Mouse (Mus musculus): Measurements from ENCODE around the gene Ube2b. TPM values are rescaled to one million over a fixed set of nuclear protein-coding genes. Genes with fewer than 3 reads are reported as not detected.

Ube2b gene
- polyA plus RNA-seq, 2 experiments: 54.8 to 61.0 TPM

GRCm38 (mm10) chr11:51944239-51944638 lies 56.3 kb downstream of the Ube2b start:
- ATAC-seq (ENCODE audit: insufficient read depth) (no peak), DNase-seq (ENCODE audit: low read depth in 3 of 3, low spot score in 3 of 3) (no peak)
- H3K4me3 ChIP-seq (ENCODE audit: insufficient read depth in 1 of 2, low read depth in 2 of 2, low read length in 2 of 2): no peak overlapping the region
- TF ChIP-seq CTCF (IDR thresholded peaks at IDR 0.05; ENCODE audit: low read depth): no peak
- no peak for TF ChIP-seq EP300 (IDR thresholded peaks at IDR 0.05; ENCODE audit: low read depth)
- no peak overlapping the region for H3K9ac ChIP-seq (replicated peaks)
- H3K4me1 ChIP-seq (replicated peaks; ENCODE audit: control insufficient read depth in 2 of 2, insufficient read depth in 2 of 2, low read length in 1 of 2): 0 out of 4 replicates have a peak, but pooled peaks cover 0 to 2% of the 10 kb centered on the region in 2 experiments
- no peak overlapping the region for H3K4me2 ChIP-seq (ENCODE audit: low read depth)
- no peaks in the 10 kb centered on the region for H3K36me3 ChIP-seq (replicated peaks; ENCODE audit: control insufficient read depth, insufficient read depth, low read depth)
- 52% methylated on average over 3 of the region's 3 CpGs for WGBS (ENCODE audit: insufficient replicate concordance)
- no peaks in the 10 kb centered on the region for H3K9me3 ChIP-seq (ENCODE audit: control insufficient read depth, low read length)
- H3K27me3 ChIP-seq (ENCODE audit: control insufficient read depth, insufficient read depth, low read length): no peaks in the 10 kb centered on the region; the same call in 1 of the 2 replicates
- no peak overlapping the region for H3K27ac ChIP-seq

GRCm38 (mm10) chr11:51943500-51943841 lies 57.1 kb downstream of the Ube2b start:
- Histone ChIP-seq H3K9me3 (ENCODE audit: control insufficient read depth, low read length) (no peaks in the 10 kb centered on the region), H3K27ac (no peak overlapping the region), H3K27me3 (ENCODE audit: control insufficient read depth, insufficient read depth, low read length) (no peaks in the 10 kb centered on the region; the same call in 1 of the 2 replicates), H3K9ac (replicated peaks) (no peak overlapping the region), H3K36me3 (replicated peaks; ENCODE audit: control insufficient read depth, insufficient read depth, low read depth) (no peaks in the 10 kb centered on the region), H3K4me1 (replicated peaks; ENCODE audit: control insufficient read depth in 2 of 2, insufficient read depth in 2 of 2, low read length in 1 of 2) (peaks cover 0 to 6% of the 10 kb centered on the region in 2 experiments; a peak in 2 of 4 replicates), H3K4me3 (ENCODE audit: insufficient read depth in 1 of 2, low read depth in 2 of 2, low read length in 2 of 2) (no peak overlapping the region), H3K4me2 (ENCODE audit: low read depth) (no peak overlapping the region)
- ATAC-seq (ENCODE audit: insufficient read depth) (no peak), DNase-seq (ENCODE audit: low read depth in 3 of 3, low spot score in 3 of 3) (no peak)
- WGBS (ENCODE audit: insufficient replicate concordance): 49% methylated on average over 6 of the region's 6 CpGs
- TF ChIP-seq CTCF (IDR thresholded peaks at IDR 0.05; ENCODE audit: low read depth) (no peak), EP300 (IDR thresholded peaks at IDR 0.05; ENCODE audit: low read depth) (no peak)

- ATAC-seq (ENCODE audit: insufficient read depth): no peak
- WGBS (ENCODE audit: insufficient replicate concordance): 63% methylated on average over 15 of the region's 15 CpGs
These were observed 57.7 kb downstream of the Ube2b start for GRCm38 (mm10) chr11:51942602-51943499.

GRCm38 (mm10) chr11:51940511-51940955 lies 60.0 kb downstream of the Ube2b start:
- WGBS (ENCODE audit: insufficient replicate concordance): 66% methylated on average over 13 of the region's 13 CpGs
- no peak overlapping the region for H3K4me3 ChIP-seq (ENCODE audit: insufficient read depth in 1 of 2, low read depth in 2 of 2, low read length in 2 of 2)
- no peaks in the 10 kb centered on the region for H3K27me3 ChIP-seq (ENCODE audit: control insufficient read depth, insufficient read depth, low read length)
- H3K9ac ChIP-seq (replicated peaks): no peak overlapping the region
- no peak for DNase-seq (ENCODE audit: low read depth in 3 of 3, low spot score in 3 of 3)
- TF ChIP-seq EP300 (IDR thresholded peaks at IDR 0.05; ENCODE audit: low read depth): no peak
- no peak for TF ChIP-seq CTCF (IDR thresholded peaks at IDR 0.05; ENCODE audit: low read depth)
- peaks cover 0 to 4% of the 10 kb centered on the region in 2 experiments; a peak in 2 of 4 replicates for H3K4me1 ChIP-seq (replicated peaks; ENCODE audit: control insufficient read depth in 2 of 2, insufficient read depth in 2 of 2, low read length in 1 of 2)
- H3K27ac ChIP-seq: no peak overlapping the region
- H3K4me2 ChIP-seq (ENCODE audit: low read depth): no peak overlapping the region
- H3K9me3 ChIP-seq (ENCODE audit: control insufficient read depth, low read length): no peaks in the 10 kb centered on the region
- ATAC-seq (ENCODE audit: insufficient read depth): no peak
- H3K36me3 ChIP-seq (replicated peaks; ENCODE audit: control insufficient read depth, insufficient read depth, low read depth): no peaks in the 10 kb centered on the region

More at GRCm38 (mm10) chr11:51942602-51943499, 57.7 kb downstream of the Ube2b start:
- Histone ChIP-seq H3K4me1 (replicated peaks; ENCODE audit: control insufficient read depth in 2 of 2, insufficient read depth in 2 of 2, low read length in 1 of 2) (peaks cover 0 to 6% of the 10 kb centered on the region in 2 experiments; a peak in 2 of 4 replicates), H3K4me2 (ENCODE audit: low read depth) (no peak overlapping the region), H3K9ac (replicated peaks) (no peak overlapping the region), H3K27me3 (ENCODE audit: control insufficient read depth, insufficient read depth, low read length) (no peaks in the 10 kb centered on the region; the same call in 1 of the 2 replicates), H3K9me3 (ENCODE audit: control insufficient read depth, low read length) (no peaks in the 10 kb centered on the region), H3K27ac (no peak overlapping the region), H3K4me3 (ENCODE audit: insufficient read depth in 1 of 2, low read depth in 2 of 2, low read length in 2 of 2) (no peak overlapping the region), H3K36me3 (replicated peaks; ENCODE audit: control insufficient read depth, insufficient read depth, low read depth) (no peaks in the 10 kb centered on the region)
- TF ChIP-seq CTCF (IDR thresholded peaks at IDR 0.05; ENCODE audit: low read depth) (no peak), EP300 (IDR thresholded peaks at IDR 0.05; ENCODE audit: low read depth) (no peak)
- no peak for DNase-seq (ENCODE audit: low read depth in 3 of 3, low spot score in 3 of 3)

GRCm38 (mm10) chr11:51939590-51939955 lies 61.0 kb downstream of the Ube2b start:
- H3K27me3 ChIP-seq (ENCODE audit: control insufficient read depth, insufficient read depth, low read length): no peaks in the 10 kb centered on the region
- H3K4me2 ChIP-seq (ENCODE audit: low read depth): no peak overlapping the region
- H3K9ac ChIP-seq (replicated peaks): no peak overlapping the region
- H3K4me1 ChIP-seq (replicated peaks; ENCODE audit: control insufficient read depth in 2 of 2, insufficient read depth in 2 of 2, low read length in 1 of 2): peaks cover 0 to 4% of the 10 kb centered on the region in 2 experiments; a peak in 2 of 4 replicates
- H3K36me3 ChIP-seq (replicated peaks; ENCODE audit: control insufficient read depth, insufficient read depth, low read depth): no peaks in the 10 kb centered on the region
- no peak overlapping the region for H3K27ac ChIP-seq
- DNase-seq (ENCODE audit: low read depth in 3 of 3, low spot score in 3 of 3) (no peak), ATAC-seq (ENCODE audit: insufficient read depth) (no peak)
- 69% methylated on average over 8 of the region's 8 CpGs for WGBS (ENCODE audit: insufficient replicate concordance)
- TF ChIP-seq EP300 (IDR thresholded peaks at IDR 0.05; ENCODE audit: low read depth): no peak
- no peak for TF ChIP-seq CTCF (IDR thresholded peaks at IDR 0.05; ENCODE audit: low read depth)
- no peaks in the 10 kb centered on the region for H3K9me3 ChIP-seq (ENCODE audit: control insufficient read depth, low read length)
- no peak overlapping the region for H3K4me3 ChIP-seq (ENCODE audit: insufficient read depth in 1 of 2, low read depth in 2 of 2, low read length in 2 of 2)

Data from liver, embryonic 14.5 days (tissue).